Mouse (Mus musculus) gastrocnemius, postnatal 4 days (tissue): ENCODE results near the gene Ric1. TPM values are rescaled to one million over a fixed set of nuclear protein-coding genes. Genes with fewer than 3 reads are reported as not detected.

ENCODE experiments used
- DNase-seq, 2 experiments: peaks; one replicate each; pipeline ENCODE4 v3.0.0; 2021 to 2022; ENCODE audit warnings: low spot score in 2 of 2, mixed read lengths in 2 of 2
- total RNA-seq, 2 experiments: library from RNA; stranded (reverse); gene quantifications; 2 replicates each; pipeline ENCODE4 v1.2.3; 2021

Gene Ric1
- total RNA-seq, 2 experiments from 2014 or later = 34.2 to 40.2 TPM

GRCm38 (mm10) chr19:29603548-29604353, 81.7 kb downstream of the Ric1 start:
- no peak for DNase-seq

- no peak for DNase-seq
These were observed 82.6 kb downstream of the Ric1 start for GRCm38 (mm10) chr19:29604653-29605052.

GRCm38 (mm10) chr19:29607521-29607920, 85.4 kb downstream of the Ric1 start:
- no peak for DNase-seq

GRCm38 (mm10) chr19:29608212-29608611, 86.1 kb downstream of the Ric1 start:
- DNase-seq = no peak

- no peak for DNase-seq
These were observed 88.8 kb downstream of the Ric1 start for GRCm38 (mm10) chr19:29610907-29611306.

- no peak for DNase-seq
These were observed 90.0 kb downstream of the Ric1 start for GRCm38 (mm10) chr19:29612102-29612501.

- no peak for DNase-seq
These were observed 119.0 kb downstream of the Ric1 start for GRCm38 (mm10) chr19:29641055-29641454.

- DNase-seq = no peak
These were observed 119.4 kb downstream of the Ric1 start for GRCm38 (mm10) chr19:29641510-29641909.

- DNase-seq = no peak
These were observed 120.1 kb downstream of the Ric1 start for GRCm38 (mm10) chr19:29642211-29642610.

- no peak for DNase-seq
These were observed 121.3 kb downstream of the Ric1 start for GRCm38 (mm10) chr19:29643194-29643922.

GRCm38 (mm10) chr19:29644747-29645146, 122.7 kb downstream of the Ric1 start:
- DNase-seq = no peak

GRCm38 (mm10) chr19:29647651-29648549, 125.8 kb downstream of the Ric1 start, which contains the start of gene Ermp1:
TSS of gene Ermp1 (minus strand) at chr19:29648415.
- peak; percentile 91 to 94 for DNase-seq

- DNase-seq = no peak
These were observed 126.5 kb downstream of the Ric1 start for GRCm38 (mm10) chr19:29648550-29648914.

GRCm38 (mm10) chr19:29649683-29650082, 127.6 kb downstream of the Ric1 start:
- DNase-seq = no peak

- no peak for DNase-seq
These were observed 131.7 kb downstream of the Ric1 start for GRCm38 (mm10) chr19:29653768-29654265.

- no peak for DNase-seq
These were observed 133.1 kb downstream of the Ric1 start for GRCm38 (mm10) chr19:29655148-29655547.

GRCm38 (mm10) chr19:29656029-29656428, 133.9 kb downstream of the Ric1 start:
- DNase-seq = no peak
